Mouse (Mus musculus) cerebellum, adult 2 months (tissue): ENCODE measurements around the gene Zfp462.

Experiments used
- CTCF ChIP-seq: fragments of 200-500 bp; IDR thresholded peaks from 2 replicates; pipeline ENCODE4 v1.5.1; 2011; ENCODE audit warnings: low read depth, mild to moderate bottlenecking, control low read depth, low read length, moderate library complexity, borderline replicate concordance; ENCODE audit not compliant: insufficient read depth
- POLR2A ChIP-seq: fragments of 200-500 bp; IDR thresholded peaks from 2 replicates; pipeline ENCODE4 v1.6.1; 2011; ENCODE audit warnings: low read length, control low read depth, borderline replicate concordance; ENCODE audit not compliant: insufficient read depth

DNA sequence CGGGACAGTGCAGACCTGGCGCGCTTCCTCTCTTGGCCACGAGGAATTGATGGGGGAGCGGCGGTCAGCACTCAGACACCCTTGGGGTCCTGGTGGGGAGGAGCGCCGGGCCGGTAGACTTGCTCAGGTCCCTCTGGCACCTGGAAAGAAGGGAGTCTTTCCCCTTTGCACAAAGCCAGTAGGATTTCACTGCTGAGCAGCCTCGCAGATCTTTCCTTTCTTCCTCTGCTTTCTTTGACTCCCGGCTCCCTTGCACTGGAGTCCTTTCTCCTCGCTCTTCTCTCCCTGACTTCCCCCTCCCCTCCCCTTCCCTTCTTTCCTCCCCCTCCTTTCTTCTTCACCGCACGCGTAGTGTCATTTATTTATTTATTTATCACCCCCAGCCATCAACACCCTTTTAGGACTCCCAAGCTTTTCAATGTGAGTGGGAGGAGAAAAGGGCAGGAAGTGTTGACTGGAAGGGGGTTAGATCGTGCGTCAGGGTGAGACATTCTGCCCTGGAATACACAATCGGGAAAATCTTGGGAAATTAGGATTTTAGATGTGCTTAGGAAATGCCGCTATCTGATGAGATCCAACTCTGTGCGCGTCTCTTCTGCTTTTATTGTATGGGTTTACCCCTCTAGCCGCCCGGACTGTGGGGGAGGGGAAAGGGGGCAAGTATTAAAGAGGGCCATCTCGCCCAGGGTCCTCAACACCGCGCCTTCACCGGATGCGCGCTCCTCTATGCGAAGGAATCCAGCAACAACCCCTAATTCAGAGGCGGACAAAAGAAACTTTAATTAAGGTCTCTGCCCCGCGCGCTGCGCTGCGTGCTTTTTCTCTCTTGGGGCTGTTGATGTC lies 976 bp downstream of the Zfp462 start:
- TF ChIP-seq CTCF, result no peak
- no peak for TF ChIP-seq POLR2A
